Mouse (Mus musculus): ENCODE data around the gene Rdh16f1. TPM values are rescaled to one million over a fixed set of nuclear protein-coding genes. Genes with fewer than 3 reads are reported as not detected.

Rdh16f1 gene
- total RNA-seq, 4 experiments from 2014 or later: 4.8 to 9.8 (median 6.6) TPM

DNA sequence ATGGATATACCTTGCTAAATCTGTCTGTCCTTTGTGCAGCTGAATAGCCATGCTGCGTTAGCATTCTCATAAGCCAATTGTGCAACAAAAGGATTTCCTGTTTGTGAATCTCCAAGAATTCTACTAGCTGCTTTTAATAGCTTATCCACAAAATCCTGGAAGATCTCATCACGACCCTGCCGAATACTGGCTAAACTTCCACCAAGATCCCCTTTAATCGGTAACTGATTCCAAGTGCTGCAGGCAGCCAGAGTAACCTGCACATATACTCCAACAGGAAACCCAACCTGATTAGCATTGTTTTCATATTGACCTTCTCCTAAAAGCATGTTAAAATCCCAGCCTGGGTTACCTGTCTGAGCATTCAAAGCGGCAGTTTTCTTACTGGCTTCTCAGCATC lies 75.7 kb downstream of the Rdh16f1 start:
- DNase-seq: no peak

DNA sequence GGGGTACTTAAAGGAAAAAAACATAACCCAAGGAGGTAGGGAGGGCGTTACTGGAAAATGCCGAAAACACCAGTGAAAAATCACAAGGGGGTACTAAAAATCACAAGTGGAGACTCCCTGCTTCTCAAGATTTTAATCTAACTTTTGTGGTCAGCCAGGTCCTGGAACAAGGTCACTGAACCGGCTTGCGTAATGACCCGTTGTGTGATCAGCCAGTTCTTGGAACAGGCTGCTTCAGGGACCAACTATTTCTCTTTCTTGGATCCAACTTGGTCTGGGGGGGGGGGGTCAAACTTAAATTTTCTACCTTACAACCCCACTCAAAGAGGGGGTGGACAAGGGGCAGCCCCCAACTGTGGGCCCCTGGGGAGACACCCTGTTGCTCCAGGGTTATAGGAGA lies 78.2 kb downstream of the Rdh16f1 start:
- peak; percentile 21 for DNase-seq

DNA sequence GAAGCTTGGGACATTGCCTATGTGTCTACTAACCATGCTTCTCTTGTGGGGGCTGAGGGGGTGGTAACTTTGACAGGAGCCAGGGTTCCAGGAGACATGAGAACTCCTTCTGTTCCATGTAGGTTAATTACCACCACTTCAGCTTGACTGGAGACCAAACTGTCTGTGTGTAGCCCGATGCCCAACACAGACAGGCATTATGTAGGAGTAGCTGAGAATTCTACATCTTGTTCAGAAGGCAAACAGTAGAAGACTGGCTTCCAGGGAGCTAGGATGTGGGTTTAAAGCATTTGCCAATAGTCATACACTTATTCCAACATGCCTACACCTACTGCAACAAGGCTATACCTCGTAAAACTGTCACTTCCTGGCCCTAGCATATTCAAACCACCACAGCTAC lies 79.0 kb downstream of the Rdh16f1 start:
- no peak for DNase-seq

DNA sequence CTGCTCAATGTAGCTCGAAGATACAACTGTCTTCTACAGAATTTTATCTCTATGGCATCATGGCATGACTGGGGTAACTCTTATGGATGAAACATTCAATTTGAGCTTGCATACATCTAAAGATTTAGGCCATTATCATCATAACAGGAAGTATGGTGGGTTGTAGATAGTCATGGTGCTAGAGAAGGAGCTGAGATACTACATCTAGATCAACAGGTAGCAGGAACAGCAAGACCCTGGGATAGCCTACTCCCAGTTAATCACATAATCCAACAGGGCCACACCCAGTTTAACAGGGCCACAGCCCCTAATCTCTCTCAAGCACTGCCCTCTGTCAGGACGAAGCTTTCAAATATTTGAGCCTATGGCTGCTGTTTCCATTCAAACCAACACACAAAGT lies 81.2 kb downstream of the Rdh16f1 start:
- DNase-seq: no peak

Other genes starting within 250 kb of the Rdh16f1 start
- gene Ndufa4l2, start 244.8 kb upstream of the Rdh16f1 start, total RNA-seq (2022): 10 to 100 TPM; 42.4 to 64.4 (median 50.7) TPM
- gene Shmt2, start 237.3 kb upstream of the Rdh16f1 start, total RNA-seq (2022): 10 to 100 TPM; 45.3 to 56.0 (median 49.8) TPM
- gene Nxph4, start 225.2 kb upstream of the Rdh16f1 start, total RNA-seq (2022): 10 to 100 TPM in 3 of 4 experiments, 1 to 10 TPM in 1; 8.3 to 16.8 (median 13.2) TPM
- gene Lrp1, start 138.6 kb upstream of the Rdh16f1 start, total RNA-seq (2022): 100 to 1,000 TPM; 212 to 271 (median 242) TPM
- gene Stat6, start 116.8 kb upstream of the Rdh16f1 start, total RNA-seq (2022): 100 to 1,000 TPM in 3 of 4 experiments, 10 to 100 TPM in 1; 96.7 to 113 (median 107) TPM
- gene Nemp1, start 92.9 kb upstream of the Rdh16f1 start, total RNA-seq (2022): 10 to 100 TPM in 2 of 4 experiments, 1 to 10 TPM in 2; 6.3 to 10.6 (median 9.6) TPM
- gene Nab2, start 91.2 kb upstream of the Rdh16f1 start, total RNA-seq (2022): 10 to 100 TPM; 20.0 to 33.6 (median 26.8) TPM
- gene Myo1a, start 54.6 kb upstream of the Rdh16f1 start, total RNA-seq (2022): 10 to 100 TPM in 2 of 4 experiments, under 1 TPM in 2; 0.75 to 72.1 (median 30.0) TPM
- gene Tac2, start 35.3 kb upstream of the Rdh16f1 start, total RNA-seq (2022): not detected
- 10 to 100 TPM; 11.9 to 20.9 (median 15.8) TPM for gene Zbtb39, start 20.2 kb upstream of the Rdh16f1 start, total RNA-seq (2022)
- 10 to 100 TPM in 3 of 4 experiments, 1 to 10 TPM in 1; 9.8 to 13.2 (median 10.4) TPM for gene Gpr182, start 8.1 kb upstream of the Rdh16f1 start, total RNA-seq (2022)
- gene Rdh1, start 66 bp upstream of the Rdh16f1 start, total RNA-seq (2022): 1 to 10 TPM; 4.0 to 5.4 (median 4.4) TPM
- under 1 TPM in 1 of 4 experiments, not detected in 3; 0.38 TPM for gene Rdh9, start 16.6 kb downstream of the Rdh16f1 start, total RNA-seq (2022)
- gene Rdh16, start 41.4 kb downstream of the Rdh16f1 start, total RNA-seq (2022): 1 to 10 TPM in 1 of 4 experiments, under 1 TPM in 3; 0.55 to 2.9 (median 0.78) TPM
- under 1 TPM in 3 of 4 experiments, not detected in 1; 0.20 to 0.38 (median 0.24) TPM for gene Rdh19, start 90.1 kb downstream of the Rdh16f1 start, total RNA-seq (2022)
- gene Rdh16f2, start 106.7 kb downstream of the Rdh16f1 start, total RNA-seq (2022): not detected
- gene Rdh7, start 129.0 kb downstream of the Rdh16f1 start, total RNA-seq (2022): under 1 TPM in 2 of 4 experiments, not detected in 2; 0.19 to 0.20 TPM
- gene Sdr9c7, start 138.7 kb downstream of the Rdh16f1 start, total RNA-seq (2022): 1 to 10 TPM in 1 of 4 experiments, under 1 TPM in 3; 0.64 to 1.6 (median 0.72) TPM
- under 1 TPM in 1 of 4 experiments, not detected in 3; 0.51 TPM for gene Hsd17b6, start 247.8 kb downstream of the Rdh16f1 start, total RNA-seq (2022)

All from adrenal gland, adult 8-10 months (tissue).